Mouse (Mus musculus) kidney, adult 18-20 months (tissue): ENCODE measurements around the gene Mios.

Source experiments
- DNase-seq: peaks from one replicate; pipeline ENCODE4 v3.0.0; 2021

Gene Mios

DNA sequence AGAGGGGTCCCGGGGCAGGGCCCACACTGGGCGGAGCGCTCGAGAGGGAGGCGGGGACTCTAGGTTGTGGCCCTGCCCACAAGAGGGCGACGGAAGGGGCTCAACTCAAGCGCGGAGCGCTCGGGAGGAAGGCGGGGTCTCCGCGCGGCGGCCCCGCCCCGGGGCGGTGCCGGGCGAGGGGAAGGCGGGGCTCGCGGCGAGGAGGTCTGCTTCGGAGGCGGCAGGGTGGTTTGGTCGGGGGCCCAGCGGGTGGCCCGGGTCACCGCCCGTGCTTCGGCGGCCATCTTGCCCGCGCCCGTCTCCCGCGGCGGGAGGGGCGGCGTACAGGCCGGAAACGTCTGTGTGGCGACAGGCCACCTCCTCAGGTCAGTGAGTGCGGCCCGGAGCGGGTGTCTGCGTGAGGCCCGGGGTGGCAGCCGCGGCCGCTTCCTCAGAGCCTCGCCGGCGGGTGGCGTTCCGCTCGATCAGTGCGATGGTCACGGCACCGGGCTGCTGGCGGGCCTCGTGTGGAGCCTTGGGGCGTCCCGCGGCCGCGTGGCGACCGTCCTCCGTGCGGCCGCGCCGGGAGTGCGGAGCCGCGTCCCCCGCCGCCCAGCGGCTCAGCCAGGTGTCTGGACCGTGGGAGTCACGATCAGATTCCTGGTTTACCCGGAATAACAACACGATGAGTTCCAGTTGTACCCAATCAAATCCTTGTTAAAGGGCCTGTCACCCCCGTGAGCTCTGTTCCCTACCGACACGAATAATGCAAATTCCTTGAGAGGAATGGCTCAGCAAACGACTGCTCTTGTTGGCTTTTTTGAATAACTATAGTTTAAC lies at the start of gene Mios:
Gene Mios, plus strand, starts transcription at position 176 of the 819 bp plus-strand sequence.
- DNase-seq = peak; percentile 88

DNA sequence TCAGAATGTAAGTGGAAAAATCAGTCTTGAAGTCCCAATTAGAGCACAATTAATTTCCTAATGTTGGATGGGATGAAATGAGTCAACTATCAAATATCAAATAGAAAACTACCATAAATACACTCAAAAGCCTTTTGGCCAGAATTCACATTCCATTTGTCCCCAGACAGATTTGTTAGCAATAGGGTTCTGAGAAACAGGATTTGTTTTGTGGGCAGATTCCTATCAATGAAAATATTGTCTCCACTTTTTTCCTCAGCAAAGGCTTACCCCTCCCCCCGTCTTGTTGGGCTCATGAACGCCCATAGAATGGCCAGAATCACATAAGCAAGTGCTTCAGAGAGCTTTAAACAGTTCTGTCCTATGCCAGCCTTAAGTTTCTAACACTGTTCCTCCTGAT lies 49.0 kb upstream of the Mios start:
- no peak for DNase-seq

DNA sequence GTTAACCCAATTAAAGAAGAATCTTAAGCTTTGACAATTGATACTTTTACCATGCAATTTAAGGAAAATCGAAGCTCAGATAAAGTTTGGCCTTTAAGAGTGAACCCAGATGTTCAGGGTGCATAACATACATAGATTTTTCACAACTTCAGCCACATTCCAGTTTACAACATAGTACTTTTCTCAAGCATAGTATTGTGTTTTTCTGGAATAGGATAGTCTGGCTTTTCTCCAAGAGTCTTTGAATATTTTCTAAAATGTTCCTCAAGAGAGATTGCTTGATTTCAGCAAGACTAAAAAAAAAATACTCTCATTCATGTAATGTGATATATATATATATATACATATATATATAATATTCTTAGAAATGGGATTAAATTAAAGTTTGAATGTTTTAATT lies 44.3 kb upstream of the Mios start:
- DNase-seq = no peak

DNA sequence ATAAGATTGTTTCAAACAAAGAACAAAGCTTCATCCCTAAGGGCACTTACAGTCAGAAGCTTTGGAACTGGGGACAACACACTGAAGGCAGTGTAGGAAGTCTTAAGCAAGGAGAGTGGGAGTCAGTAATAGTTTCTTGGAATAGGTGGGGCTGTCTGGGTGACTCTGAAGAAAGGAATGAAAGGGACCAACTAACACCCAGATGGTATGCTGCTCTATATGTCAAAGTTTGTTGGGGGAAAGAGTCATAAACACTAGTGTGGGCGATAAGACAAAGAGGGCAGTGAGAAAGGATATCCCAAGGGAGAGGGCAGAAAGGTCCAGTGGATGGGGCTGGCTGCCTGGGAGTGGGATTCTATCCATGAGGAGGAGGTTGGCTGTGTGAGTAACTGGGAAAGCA lies 36.9 kb upstream of the Mios start:
- DNase-seq = no peak

DNA sequence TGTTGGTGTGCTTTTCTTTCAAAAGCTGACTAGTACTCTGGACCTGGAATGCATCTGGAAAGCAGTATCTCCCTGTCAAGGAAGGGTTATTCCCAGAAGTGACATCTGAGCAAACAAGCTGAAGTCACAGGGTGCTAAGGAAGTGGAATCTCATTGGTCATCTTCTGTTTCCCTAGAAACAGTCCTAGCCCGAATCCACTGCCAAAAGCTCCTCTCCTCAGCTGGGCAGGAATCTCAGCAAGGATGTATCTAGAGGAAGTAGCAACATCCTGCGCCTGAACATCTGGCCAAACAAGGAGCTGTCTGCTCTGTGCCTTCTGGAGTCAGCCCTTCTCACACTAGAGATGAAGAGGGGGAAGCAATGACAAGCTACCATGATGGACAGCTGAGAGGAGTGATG lies 35.0 kb upstream of the Mios start:
- DNase-seq = no peak

DNA sequence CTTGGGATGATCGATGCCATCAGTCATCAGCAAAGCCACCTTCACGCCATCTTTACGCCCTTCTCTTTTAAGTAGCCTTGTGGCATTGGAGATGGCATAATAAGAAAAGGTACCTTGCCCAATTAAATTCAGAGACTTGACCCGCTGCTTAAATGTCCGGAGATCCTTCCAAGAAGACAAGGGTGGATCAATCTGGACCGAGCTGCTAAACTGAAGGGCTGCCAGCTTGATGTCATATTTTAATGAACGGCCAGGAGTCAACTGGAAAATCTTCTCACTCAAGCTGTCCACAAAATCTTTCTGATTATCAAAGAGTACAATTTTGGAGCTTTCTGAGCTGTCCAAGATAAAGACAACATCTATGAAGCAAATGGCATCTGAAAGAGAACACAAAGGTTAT lies 33.7 kb upstream of the Mios start:
- no peak for DNase-seq

DNA sequence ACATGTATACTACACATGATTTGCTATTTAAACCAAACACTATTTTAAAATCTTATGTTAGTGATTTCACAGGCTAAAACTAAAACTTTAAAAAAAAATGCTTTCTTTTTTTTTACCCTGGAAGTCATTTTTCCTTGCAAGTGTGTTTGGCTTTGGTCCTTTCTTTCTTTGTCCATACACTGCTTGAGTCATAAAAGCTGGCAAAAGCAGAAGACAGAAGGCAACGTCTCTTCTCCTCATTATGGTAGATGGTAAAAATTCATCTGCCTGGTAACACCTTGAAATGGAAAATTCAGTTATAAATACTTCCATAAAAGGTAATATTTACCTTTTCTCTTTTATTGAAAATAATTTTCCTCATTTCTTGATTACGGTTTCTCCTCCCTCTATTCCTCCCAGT lies 32.9 kb upstream of the Mios start:
- no peak for DNase-seq

DNA sequence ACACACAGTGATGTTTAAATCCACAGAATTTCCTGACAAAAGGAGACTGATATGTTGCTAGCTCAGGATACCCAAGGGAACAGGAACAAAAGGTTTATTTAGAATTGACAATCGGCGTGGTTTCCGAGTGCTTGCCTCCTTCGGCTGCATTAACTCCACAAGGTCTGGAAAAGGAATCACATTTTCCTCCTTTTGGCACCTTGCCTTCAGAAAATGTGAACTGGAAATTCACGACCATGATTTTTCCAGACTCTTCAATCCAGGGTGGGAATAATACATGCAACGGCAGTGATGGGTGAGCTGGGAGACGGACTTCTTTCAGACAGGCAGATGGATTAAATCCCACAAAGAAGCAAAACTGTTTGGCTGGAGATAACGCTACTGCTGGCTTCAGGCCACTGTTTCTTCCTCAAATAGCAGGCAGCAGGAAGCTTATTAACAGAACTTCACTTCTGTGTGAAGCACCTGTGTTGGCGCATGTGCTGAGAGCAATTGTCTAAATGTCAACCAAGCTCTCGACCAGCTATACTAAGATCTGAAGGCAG lies 30.6 kb upstream of the Mios start:
- DNase-seq = no peak

DNA sequence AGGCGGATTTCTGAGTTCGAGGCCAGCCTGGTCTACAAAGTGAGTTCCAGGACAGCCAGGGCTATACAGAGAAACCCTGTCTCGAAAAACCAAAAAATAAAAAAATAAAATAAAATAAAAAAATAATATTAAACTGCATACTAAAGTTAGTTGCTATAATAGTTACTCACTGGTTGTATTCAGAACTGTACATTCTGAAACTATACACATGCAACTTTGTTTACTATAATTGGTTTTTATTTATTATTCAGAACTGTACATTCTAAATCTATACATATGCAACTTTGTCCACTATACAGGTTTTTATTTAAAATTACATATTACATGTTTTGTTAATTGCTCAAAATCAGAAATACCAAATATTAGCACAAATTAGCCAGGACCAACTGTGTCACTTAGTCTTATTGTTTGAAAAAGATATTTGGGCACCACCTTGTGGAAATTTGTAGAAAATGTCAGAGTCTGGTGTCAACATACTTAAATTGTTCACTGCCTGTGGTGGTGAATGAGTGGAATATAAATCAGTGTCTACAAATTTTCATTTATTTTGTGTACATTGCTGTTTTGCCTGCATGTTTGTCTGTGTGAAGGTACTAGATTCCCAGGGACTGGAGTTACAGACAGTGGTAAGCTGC lies 20.3 kb upstream of the Mios start:
- DNase-seq = no peak

DNA sequence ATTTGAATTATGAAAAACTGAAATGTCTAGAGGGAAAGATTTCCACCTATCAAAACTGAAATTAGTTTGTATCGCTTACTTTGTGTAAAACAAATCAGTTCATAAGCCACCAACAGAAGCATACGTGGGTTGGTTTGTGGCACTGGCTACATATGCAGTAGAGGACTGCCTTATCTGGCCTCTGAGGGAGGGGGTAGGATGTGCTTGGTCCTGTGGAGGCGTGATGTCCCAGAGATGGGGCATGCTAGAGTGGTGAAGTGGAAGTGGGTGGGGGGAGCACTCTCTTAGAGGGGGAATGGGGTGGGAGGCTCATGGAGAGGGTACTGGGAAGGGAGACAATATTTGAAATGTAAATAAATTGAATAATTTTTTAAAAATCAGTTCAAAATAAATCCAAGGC lies 19.1 kb upstream of the Mios start:
- no peak for DNase-seq

DNA sequence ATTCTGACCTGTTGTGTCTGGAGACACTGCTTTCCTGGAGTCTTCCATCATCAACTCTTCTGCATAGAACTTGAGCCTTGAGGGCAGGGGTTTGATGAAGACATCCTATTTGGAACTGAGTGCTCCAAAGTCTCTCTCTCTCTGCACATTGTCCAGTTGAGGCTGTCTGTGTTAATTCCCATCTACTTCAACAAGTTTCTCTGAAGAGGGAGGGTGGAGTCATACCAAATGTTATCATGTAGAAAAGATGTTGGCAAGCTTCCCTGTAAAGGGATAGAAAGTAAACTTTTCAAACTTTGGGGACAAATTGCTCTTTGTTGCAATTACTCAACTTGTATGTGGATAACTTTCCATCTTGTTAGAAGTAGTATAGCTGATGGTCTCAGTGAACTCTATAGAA lies 16.5 kb upstream of the Mios start, which contains the start of gene Col28a1:
Gene Col28a1, minus strand, starts transcription at position 101 of the 400 bp plus-strand sequence.
- DNase-seq = no peak

DNA sequence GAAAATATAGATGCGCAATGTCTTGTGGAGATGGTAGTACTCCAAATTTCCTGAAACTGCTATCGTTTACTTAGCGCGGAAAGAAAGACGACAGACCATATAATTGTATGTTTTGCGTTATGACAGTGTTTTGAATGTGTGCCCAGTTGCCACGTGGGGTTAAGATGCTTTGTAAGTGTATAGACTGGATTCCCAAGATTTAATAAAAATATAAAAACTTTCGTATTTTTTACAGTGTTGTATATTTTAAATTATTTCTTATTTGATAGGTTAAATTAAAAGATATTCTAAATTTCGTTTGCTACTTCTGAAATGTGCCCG lies 804 bp downstream of the Mios start:
- DNase-seq = no peak

DNA sequence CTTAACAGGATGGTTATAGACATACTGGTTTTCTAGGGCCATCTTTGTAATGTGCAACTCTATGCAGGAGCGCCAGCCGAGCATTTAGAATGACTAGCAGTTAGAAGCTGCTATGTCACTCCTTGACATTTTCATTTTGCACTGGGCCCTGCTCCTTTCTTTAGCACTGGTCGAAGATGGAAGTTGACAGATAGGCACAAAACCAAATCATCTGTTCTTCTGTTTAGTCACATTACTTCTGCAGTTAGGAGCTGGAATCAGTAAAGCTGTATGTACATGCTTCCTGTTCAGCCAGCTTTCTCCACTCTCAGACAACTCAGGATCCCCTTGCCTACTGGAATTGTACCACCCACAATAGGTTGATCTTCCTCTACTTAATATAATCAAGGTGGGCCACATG lies 1.6 kb downstream of the Mios start:
- no peak for DNase-seq

DNA sequence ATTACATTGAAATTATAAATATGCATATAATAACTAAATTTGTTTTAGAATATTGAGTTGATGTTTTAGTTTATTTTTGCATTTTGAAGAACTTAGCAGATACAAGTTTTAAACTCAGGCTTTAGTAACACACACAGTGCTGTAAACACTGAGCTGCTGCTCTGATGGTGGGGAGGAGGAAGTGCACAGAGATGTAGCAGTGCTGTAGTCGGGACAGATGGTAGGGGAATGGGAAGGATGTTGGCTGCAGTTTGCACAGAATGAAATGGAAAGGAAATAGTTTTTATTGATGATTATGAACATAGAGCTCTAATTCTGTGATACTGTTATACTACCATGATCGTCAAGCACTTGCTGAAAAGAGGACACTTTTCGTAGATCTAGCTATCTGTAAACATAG lies 18.0 kb downstream of the Mios start:
- DNase-seq = no peak

DNA sequence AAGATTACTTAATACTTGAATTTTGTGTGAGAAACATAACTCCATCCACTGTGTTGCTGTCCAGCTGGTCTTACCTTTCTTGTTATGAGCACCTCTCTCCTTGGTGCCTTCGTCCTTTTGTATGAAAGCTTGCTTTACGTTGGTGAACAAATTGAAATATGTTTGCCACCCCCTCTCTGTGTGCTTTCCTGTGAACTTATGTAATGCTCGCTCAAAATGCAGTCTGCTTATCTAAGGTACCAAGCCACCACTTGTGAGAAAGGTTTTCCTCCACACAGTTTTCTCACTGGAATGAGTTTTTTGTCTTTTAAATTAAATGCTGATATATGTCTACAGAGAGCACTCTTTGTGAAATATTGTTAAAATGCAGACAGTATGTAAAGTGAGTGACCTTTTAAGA lies 19.6 kb downstream of the Mios start:
- no peak for DNase-seq

DNA sequence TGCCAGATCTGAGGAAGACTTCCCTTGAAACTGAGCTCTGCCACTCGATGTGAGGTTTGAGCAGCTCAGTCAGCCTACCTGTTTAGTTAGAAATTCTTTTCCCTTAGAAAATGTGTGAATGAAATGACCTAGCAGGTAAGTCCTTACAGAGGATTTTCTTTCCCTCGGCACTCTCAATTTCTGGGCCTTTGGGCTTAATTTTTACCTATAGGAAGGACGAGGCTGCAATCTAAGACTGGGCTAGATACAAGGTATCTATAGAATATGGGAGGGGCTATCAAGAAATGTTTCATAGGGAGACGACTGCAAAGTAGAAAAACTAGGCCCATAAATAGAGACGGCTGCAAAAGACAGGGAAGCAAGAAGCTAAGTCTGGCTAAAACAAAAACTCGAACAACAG lies 49.3 kb downstream of the Mios start:
- DNase-seq = no peak

DNA sequence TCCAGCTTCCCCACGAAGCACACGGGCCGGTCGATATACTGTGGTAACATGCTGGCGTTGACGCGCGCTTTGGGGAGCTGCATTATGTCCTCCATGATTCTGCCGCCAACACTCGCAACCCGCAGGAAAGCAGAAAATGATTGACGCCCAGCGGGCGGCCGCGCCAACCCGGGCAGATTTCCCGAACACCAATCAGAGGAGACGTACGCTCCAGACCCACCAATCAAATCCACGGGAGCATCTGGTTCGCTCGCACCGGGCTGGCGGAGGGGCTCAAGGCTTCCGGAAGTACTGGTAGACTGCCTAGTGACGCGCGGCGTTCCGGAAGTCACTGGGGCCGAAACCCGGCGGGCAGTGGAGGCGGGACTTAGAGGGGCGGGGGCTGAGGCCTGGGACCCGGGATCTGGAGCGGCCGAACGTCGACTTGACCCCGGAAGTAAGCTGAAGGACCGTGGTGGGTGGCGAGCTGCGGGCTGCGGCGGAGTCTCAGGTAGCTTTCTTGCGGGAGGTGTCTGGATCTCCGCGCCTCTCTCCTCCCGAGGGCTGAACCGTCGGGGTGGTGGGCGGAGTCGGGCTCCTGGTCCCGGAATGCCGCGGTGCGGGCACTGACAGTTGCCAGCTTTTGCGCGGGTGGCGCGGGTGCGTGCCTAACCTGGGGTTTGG lies 50.1 kb downstream of the Mios start, which contains the start of the genes Rpa3, Umad1 and Gm45062:
Gene Rpa3, minus strand, starts transcription at position 170 of the 663 bp plus-strand sequence.
Gene Umad1, plus strand, starts transcription at position 285 of the 663 bp plus-strand sequence.
Gene Gm45062, plus strand, starts transcription at position 447 of the 663 bp plus-strand sequence.
- peak; percentile 96 for DNase-seq

DNA sequence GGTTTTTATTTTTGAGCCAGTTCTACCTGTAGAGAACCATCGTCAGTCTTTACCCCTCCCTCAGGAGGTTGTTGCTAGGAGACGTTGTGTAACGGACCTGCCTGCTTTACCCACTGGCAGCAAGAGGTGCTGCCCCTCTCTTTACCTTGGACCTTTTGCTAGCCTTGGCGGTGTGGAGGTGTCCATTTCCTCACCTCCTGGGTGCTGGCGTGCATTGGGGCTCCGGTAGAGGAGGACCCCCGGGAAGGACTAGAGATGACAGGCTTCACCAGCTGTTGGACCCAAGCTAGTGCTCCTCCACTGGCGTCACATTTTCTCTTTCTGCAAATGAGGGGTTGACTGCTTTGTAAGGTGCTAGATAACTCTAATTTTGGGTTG lies 50.6 kb downstream of the Mios start:
- no peak for DNase-seq

DNA sequence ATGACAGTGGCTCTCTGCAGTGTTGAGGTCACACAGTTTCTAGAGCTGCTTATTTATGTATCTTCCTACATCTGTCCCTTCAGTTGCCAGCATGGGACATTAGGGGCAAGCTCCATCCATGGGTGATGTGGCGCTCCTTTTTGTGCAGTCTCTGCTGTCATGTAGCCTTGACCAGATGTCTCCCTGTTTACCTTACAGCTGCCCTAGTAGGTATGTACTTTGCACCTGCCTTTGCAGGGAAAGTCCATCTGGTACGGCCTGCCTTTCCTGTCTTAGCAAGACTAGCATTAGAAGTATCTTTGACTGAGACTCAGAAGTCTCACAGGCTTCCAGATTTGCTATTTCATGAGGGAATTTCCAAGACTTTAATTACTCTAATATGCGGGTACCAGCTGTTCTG lies 62.0 kb downstream of the Mios start:
- DNase-seq = no peak

DNA sequence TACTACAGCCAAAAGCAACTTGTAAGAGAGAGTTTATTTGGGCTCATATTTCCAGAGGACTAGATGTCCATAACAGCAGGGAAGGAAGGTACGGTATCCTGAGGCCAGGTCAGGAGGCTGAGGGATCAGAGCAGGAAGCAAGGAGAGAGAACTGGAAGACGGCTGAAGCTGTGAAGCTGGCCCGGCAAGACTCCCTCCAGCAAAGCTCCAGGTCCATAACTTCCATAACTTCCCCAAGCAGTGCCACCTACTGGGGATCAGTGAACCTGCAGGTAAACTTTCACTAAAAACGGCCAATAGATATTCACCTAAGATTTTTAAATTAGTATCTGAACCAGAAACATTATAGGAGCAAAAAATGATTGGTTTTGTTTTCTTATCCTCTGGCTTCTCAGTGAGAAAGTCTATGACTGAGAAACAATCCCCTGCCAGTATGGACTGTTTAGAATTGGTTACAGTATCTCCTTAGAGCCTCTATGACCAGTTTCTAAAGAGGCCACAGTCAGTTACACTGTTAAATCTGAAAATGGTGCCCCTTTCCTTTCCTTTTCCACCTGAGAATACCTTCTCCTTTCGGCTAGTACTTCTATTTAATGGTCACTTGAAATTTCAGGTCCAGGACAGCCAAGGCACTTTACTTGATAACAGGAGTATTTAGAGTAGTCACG lies 65.5 kb downstream of the Mios start:
- DNase-seq = peak; percentile 52

DNA sequence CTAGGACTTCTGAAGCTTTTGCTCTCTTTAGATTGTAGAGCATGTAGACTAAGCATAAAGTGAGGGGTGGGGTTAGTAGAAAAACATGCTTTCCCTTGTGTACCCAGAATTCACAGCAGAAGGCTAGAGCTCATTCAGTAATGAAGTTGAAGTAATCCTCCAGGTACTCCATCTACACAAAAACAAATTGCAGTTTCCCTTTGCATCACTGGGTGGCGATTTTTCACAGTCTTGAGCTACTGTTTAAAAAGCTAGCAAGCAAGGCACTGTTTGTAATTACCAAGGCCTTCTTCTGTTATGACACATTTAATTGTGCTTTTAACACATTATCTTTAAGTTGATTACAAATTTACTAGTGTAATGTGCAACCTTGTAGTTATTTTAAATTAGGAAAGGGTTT lies 66.1 kb downstream of the Mios start:
- DNase-seq = peak; percentile 65

DNA sequence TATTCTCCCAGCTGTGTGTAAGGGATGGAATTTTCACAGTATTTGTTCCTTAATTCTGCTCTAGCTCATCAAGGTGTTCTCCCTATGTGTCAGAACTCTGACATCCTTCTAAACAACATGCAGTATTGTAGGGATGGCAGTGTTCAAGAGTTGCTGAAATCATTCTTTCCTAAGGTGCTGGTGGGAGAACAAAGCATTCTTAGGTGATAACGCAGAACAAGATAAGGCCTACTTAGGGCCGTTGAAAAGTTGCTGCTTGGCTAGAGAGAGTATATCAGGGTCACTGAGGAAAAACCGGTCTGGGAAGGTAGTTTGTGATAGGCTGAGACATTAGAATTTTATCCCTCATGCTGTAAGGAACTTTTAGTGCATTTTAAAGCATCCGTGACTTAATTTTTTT lies 67.4 kb downstream of the Mios start:
- no peak for DNase-seq

DNA sequence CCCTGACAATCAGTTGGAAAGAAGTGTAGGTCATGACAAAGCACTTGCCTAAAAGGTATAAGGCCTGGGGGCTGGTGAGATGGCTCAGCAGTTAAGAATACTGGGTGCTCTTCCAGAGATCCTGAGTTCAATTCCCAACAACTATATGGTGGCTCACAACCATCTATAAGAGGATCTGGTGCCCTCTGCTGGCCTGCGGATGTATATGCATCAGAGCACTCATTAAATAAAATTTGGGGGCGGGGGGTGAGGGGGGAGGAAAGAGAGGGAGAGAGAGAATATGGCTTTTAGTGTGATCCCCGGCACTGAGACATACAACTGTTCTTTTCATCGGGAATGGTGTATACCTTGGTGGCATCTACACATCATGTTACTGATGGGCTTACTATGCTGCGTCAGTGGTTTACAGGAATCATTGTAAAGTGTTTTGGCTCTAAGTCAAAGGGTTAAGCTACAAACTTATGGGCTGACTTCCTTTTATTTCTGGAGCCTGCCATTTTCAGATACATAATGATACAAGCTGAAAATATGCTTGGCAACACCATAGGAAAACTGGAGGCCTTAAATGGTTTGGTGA lies 69.5 kb downstream of the Mios start:
- DNase-seq = no peak
